Mouse (Mus musculus) layer of hippocampus, adult 9-10 months (tissue): ENCODE measurements around the gene 2300002M23Rik.

Source experiments
- DNase-seq: peaks from one replicate; pipeline ENCODE4 v3.0.0; 2022; ENCODE audit warnings: low spot score

The 2300002M23Rik gene

DNA sequence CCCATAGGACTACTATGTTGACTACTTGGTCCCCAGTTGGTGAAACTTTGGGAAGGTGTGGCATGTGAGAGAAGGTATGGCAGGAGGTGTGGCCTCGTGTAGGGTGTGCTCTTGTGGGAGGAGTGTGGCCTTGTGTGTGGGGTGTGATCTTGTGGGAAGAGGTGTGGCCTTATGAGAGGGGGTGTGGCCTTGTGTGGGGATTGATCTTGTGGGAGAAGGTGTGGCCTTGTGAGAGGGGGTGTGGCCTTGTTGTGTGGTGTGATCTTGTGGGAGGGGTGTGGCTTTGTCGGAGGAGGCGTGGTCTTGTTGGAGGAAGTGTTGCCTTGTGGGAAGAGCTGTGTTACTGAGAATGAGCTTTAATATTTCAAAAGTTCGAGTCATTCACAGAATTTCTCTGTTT lies 49.9 kb downstream of the 2300002M23Rik start:
- DNase-seq, result no peak
